16 mouse cellular contexts compared by ENCODE assay signal in the genomic region with DNA sequence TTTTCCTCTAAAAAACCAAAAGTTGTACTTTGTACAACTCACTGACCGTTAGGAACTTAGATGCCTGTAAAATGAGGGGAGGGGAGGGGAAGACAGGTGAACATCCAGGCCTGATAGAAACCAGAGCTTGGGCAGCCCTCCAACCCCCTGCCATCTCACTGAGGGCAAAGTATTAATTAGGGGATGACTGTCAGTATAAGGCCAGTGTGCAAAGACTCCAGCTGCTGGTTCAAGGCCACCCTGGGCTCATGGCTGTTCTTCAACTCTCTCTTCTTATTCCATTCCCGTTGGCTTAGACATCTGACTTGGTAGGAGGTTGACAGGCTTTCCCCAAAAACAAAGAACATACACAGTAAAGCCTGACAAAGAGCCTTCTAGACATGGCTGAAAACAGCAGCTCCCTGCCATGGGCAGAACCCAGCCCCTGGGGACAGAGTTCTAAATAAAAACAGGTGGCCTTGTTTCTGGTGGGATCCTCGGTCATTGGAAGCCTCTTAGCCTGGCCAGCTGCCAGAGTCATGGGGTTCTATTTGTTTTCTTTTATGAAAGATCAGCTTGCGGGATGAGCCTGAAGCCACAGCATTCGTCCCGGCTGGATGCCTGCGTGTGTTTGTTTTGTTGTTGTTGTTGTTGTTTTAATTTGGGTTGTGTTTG. TPM values are rescaled to one million over a fixed set of nuclear protein-coding genes. Genes with fewer than 3 reads are reported as not detected.
DNase-seq lines count a peak whose midpoint lies in the region.
"Had no signal": no experiment of that assay in that cellular context is flagged by ENCODE, and none has a peak within 500 bp of the region (broad histone marks: within the 10 kb centered on the region; RNA-seq: fewer than 3 reads in every experiment).

No protein-coding gene starts in this region.

- H3K4me3 ChIP-seq in forebrain, embryonic 10.5 days = no peak overlapping the region
- H3K4me3 ChIP-seq: embryonic facial prominence, embryonic 13.5 days; neural tube, embryonic 13.5 days had no signal

- peaks cover 63% of the 10 kb centered on the region for H3K36me3 ChIP-seq in forebrain, embryonic 10.5 days (replicated peaks)
- H3K36me3 ChIP-seq: embryonic facial prominence, embryonic 13.5 days; neural tube, embryonic 13.5 days had no signal

- no peak overlapping the region for H3K27ac ChIP-seq in forebrain, embryonic 10.5 days
- H3K27ac ChIP-seq: embryonic facial prominence, embryonic 13.5 days; neural tube, embryonic 13.5 days had no signal

- WGBS in forebrain, embryonic 10.5 days = 74% methylated on average over 7 of the region's 7 CpGs

- H3K4me1 ChIP-seq in forebrain, embryonic 10.5 days = peaks cover 42% of the 10 kb centered on the region

- H3K27me3 ChIP-seq in forebrain, embryonic 10.5 days (ENCODE audit: poor library complexity, severe bottlenecking) = peaks cover 29% of the 10 kb centered on the region

- H3K9me3 ChIP-seq in forebrain, embryonic 10.5 days = no peaks in the 10 kb centered on the region
- H3K9me3 ChIP-seq: embryonic facial prominence, embryonic 13.5 days; neural tube, embryonic 13.5 days had no signal

- DNase-seq in cerebellum, adult 18-20 months = peak; percentile 53 to 67
- DNase-seq in cerebellum, postnatal 4 days (ENCODE audit: low spot score in 2 of 2) = no peak
- DNase-seq in kidney, postnatal 10 days = peak; percentile 50
- no peak for DNase-seq in kidney, postnatal 36 days
- DNase-seq in MN1 (ENCODE audit: low spot score) = peak; percentile 64
- peak; percentile 66 to 67 for DNase-seq in cerebellum, postnatal 10 days
- no peak for DNase-seq in forebrain, embryonic 10.5 days (ENCODE audit: extremely low spot score, low spot score)
- no peak for DNase-seq in lung, postnatal 36 days
- DNase-seq: gastrocnemius, postnatal 14 days; heart, postnatal 10 days; kidney, adult 8-10 months; liver; liver, postnatal 0 days; lung, postnatal 14 days had no signal

RNA-seq across cellular contexts. Expression of gene Dusp5, which starts 6.0 kb away (rescaled TPM):
- 9.0 and 9.2 TPM in 2 replicates for polyA plus RNA-seq in forebrain, embryonic 10.5 days (2016; fragmentation: Nextera tagmentation; extraction: Ambion mirVana)

RNA-seq across cellular contexts. Expression of gene Nutf2-ps1, which starts 54.0 kb away (rescaled TPM):
- polyA plus RNA-seq in forebrain, embryonic 10.5 days (2016; fragmentation: Nextera tagmentation; extraction: Ambion mirVana) = 635 and 662 TPM in 2 replicates

Comparison
In these comparisons a context has a peak if more than half of its experiments do, and no peak if none do; other contexts are left out.
1. DNase-seq: peak in cerebellum, adult 18-20 months (2 of 2), kidney, postnatal 10 days (single experiment), MN1 (single experiment) and cerebellum, postnatal 10 days (2 of 2); none in cerebellum, postnatal 4 days (0 of 2), kidney, postnatal 36 days (0 of 2), forebrain, embryonic 10.5 days (single experiment) and lung, postnatal 36 days (single experiment).